Mouse (Mus musculus) large intestine, adult 2 months (tissue): ENCODE measurements around the gene Olfr1370. TPM values are rescaled to one million over a fixed set of nuclear protein-coding genes. Genes with fewer than 3 reads are reported as not detected.
"Not testable (repeated sequence)": the region's sequence is repeated elsewhere in the genome, so short reads cannot be mapped to it uniquely, and the experiment has no call there.

ENCODE experiments used
- DNase-seq: peaks from one replicate; pipeline ENCODE4 v3.0.0-alpha.2; 2012; ENCODE audit warnings: low read depth, low spot score
- WGBS: fragments of 180-500 bp; shearing (Covaris S2); methylation state at CpG from one replicate; pipeline ENCODE4 v1.1.7; 2018; 5-methylcytosine and 5-hydroxymethylcytosine counted together
- polyA plus RNA-seq: library from polyadenylated mRNA; depleted of rRNA; stranded (reverse); fragments of >200 nt; gene quantifications from 2 replicates; pipeline ENCODE4 v1.2.3, GENCODE M21; 2012; rRNA removed

The Olfr1370 gene
- not detected in 2 replicates for polyA plus RNA-seq

DNA sequence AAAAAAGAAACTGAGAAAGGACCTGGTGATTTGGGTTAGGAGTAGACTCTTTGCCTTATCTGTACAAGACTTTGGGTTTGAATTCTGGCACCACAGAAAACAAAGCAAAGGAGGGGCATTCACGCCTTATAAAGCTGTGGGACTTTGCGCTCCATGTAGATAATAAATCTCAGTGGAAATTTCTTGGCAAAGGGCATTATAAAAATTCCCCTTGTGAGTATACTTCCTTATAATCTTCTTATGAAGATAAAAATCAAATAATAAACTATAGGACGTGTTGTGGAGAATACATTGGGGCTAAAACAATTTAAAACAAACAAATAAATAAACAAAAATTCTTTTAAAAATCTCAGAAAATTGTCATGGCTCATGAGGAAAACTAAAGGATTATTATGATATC, at the start of gene Olfr1370:
Gene Olfr1370, minus strand, starts transcription at position 101 of the 400 bp plus-strand sequence.
- DNase-seq, result no peak
- WGBS, result 28% methylated on average over 3 of the region's 3 CpGs

DNA sequence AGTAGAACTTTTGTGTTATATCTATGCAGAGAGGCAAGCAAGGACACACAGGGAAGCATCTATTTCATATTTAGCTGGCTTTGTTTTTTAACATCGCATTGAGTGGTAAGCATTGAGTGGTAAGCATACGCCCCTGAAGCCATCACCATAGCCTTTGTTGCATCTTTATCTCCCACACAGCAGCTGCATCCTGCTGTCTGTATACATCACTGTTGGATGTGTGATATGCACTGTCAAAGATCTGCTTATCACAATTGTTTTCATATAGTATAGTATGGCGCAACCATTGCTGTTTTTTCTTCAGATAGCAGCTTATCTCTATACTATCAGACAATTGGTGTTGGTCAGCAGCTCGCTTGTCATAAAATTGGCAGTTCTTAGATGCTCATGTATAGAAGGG, 39.4 kb upstream of the Olfr1370 start:
- DNase-seq, result no peak
- WGBS, result 82% methylated on average over 4 of the region's 4 CpGs

DNA sequence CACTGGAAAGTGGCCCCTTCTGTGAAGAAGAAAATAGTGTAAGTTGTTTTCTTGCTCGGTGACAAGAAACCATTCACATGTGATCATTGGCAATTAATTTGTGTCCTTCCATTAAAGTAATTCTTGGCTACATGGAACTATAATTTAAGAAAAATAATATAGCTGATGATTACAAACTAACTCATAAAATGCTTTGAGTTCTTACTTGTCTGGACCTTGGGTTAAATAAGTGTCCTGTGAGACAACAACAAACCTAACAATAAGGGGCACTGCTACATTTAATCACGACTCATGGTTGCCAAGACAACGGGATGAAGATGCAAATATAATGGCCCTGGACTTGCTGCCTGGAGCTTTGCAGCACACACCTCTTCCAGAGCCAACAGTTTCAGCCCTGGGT, 36.4 kb upstream of the Olfr1370 start, which contains the start of gene Olfr1369-ps1:
Gene Olfr1369-ps1, plus strand, starts transcription at position 301 of the 400 bp plus-strand sequence.
- 68% methylated on average over 3 of the region's 3 CpGs for WGBS
- not testable (repeated sequence) for DNase-seq

DNA sequence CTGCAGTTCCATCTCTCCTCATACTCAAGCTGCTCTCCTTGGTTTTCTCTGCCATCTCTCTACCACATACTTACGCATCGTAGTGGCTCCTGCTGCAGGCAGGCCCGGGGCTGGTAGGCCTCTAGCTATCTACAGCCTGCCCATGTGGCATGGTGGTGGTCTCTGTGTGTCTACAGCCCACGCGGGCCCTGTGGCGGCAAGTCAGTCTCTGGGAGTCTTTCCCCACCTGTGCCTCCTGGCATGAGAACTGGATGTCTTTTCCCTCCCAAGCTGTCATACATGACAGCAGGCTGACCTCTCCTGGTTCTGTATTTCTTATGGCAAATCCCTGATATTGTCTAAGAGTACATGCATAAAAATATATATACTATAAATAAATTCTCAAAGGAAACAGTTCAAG, 35.7 kb upstream of the Olfr1370 start:
- no peak for DNase-seq

DNA sequence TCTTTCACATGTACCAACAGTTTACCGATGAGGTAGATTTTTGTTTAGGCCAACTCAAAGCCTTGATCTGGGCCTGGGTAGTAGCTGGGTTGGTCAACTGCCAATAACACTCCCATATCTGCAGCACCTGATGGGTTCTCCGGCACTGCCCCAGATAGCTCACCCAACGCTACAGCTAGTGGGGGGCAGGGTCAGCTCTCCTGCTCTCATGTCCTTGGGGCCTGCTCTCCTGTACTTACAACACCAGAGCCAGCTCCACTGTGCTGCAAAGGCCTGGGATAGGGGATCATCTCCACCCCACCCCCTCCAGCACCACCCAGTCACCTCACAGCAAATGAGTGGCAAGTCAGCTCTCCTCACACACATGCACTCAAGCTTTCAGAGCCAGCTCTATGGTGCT, 35.0 kb upstream of the Olfr1370 start:
- DNase-seq, result no peak
- 90% methylated on average over 3 of the region's 3 CpGs for WGBS

More for the DNA sequence above, 35.7 kb upstream of the Olfr1370 start:
- 88% methylated on average over 6 of the region's 6 CpGs for WGBS

DNA sequence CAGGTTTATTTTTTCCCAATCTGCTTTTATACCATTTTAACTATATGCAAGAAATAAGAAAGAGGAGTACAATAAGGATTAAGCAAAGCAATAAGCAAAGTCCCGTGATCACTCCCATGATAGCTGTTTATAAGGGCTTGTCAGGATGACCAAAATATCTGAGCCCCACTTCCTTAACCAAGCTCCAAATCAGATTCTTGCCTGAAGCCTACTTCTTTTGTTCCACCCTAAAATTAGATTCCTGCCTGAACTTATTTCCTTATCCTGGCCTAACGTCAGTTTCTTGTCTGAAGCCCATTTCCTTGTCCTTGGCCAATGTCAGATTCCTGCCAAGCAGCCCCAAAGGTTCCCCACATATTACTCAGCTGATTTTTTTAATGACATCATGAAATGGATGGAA, 7.9 kb upstream of the Olfr1370 start:
- WGBS, result 49% methylated on average over 2 of the region's 2 CpGs
- DNase-seq, result no peak

DNA sequence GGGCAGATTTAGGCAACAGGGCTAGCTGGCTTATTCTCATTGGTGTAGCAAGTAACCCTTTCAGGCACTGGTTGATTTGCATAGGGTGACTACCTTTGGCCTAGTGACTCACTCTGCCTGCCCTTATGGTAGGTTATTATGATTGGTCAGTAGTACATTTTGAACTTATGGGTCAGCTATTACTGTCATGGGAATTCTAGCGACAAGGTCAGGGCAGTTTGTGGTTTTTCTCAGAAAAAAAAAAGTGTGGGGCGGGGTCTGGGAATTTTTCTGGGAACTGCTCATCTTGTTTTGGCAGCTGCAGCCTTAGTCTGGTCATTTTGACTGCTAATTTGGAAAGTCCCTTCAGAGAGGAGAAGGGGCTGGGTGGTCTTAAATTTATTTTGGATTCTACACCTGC, 8.7 kb downstream of the Olfr1370 start:
- DNase-seq, result no peak
- 78% methylated on average over 2 of the region's 2 CpGs for WGBS

DNA sequence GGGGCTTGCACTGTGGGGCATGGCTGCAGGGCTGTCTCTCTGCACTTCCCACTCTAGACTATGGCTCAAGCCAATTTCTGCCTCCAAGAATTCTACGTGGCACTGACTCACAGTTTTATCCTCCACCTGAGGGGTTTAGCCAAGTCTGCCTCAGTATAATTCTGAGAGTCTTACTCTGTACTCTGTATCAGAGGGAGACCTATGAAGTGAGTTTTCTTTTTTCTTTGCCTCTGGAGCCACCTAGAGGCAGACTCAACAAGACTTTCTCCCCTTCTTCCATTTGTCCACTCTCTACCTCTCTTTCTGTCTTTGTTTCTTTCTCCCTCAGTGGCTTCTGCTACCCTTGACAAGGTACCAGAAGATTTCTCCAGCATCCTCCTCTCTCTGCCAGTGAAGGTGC, 24.6 kb downstream of the Olfr1370 start:
- DNase-seq, result no peak
- WGBS, result 44% methylated on average over 1 of the region's 1 CpGs

DNA sequence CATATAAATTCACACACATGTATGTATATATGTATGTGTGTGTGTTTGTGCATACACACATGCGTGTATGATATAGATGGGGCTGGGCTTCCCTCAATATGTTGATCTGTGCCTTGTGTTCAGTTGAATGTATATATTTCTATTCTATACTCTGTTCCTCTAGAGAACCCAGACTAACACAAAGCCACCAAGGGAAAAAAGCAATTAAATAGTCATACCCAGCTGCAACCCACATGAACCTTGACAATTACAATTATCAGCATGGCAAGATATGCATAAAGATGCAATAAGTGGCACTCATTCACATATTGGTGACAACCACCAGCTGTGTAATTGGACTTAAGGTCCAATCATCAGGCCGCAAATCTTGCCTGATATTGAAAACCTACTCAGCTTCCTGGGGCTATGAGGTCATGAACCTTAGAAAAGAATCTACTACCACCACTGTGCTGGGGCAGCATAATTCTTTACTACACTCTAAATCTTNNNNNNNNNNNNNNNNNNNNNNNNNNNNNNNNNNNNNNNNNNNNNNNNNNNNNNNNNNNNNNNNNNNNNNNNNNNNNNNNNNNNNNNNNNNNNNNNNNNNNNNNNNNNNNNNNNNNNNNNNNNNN, 34.1 kb downstream of the Olfr1370 start:
- WGBS, result 90% methylated on average over 2 of the region's 2 CpGs
- no peak for DNase-seq

DNA sequence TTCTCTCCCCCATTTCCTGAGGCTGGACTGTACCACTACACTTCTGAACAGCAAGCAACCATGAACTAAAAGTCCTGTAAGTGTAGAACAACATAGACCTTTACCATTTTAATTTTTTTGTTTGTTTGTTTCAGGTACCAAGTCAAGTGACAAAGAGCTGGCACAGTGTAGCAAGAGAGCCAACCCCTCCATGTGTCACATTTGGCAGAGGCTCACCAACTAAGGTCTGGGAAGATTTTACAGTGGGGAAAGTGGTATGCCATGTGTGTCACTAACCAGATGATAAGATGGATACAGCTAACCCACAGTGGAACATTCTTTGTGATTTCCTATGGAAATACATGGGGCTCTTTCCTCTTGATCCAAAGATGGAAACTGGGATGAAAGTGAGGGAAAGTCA, 38.8 kb downstream of the Olfr1370 start:
- no peak for DNase-seq

DNA sequence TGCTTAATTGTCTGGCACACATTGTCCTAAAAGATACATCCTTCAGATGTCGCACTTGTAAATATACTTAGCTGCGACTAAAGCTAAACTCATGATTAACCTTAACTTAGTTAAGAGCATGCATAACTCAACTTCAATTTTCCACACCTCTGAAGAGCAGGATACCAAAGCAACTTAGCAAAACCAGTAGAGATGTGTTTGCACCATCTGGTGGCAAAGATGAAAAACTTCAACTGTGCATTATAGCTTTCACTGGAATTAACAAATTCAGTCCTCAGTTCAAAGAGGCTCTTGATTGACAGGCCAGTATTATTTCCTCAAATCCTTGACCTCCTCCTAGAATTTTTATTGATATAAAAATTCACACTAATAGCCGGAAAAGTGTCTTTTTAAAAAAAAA, 39.7 kb downstream of the Olfr1370 start:
- 74% methylated on average over 3 of the region's 3 CpGs for WGBS
- DNase-seq, result no peak

DNA sequence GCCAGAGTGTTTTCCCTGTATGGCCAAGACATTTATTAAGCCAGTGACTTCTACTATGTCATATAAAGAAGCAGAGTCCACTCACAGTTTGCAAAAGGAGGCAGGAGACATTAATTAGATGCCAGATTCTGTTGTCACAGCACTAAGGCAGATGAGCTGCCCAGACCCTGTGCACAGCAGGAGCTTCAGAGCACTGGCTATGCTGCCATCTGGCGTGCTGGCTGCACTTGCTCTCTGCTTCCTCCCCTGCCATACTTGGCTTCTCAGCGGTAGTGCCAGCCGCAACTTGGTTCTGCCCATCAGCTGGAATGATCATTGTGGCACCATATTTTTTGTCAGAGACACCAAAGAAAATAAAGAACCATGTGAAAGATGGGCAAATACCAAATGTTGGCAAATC, 41.6 kb downstream of the Olfr1370 start:
- 64% methylated on average over 3 of the region's 3 CpGs for WGBS

DNA sequence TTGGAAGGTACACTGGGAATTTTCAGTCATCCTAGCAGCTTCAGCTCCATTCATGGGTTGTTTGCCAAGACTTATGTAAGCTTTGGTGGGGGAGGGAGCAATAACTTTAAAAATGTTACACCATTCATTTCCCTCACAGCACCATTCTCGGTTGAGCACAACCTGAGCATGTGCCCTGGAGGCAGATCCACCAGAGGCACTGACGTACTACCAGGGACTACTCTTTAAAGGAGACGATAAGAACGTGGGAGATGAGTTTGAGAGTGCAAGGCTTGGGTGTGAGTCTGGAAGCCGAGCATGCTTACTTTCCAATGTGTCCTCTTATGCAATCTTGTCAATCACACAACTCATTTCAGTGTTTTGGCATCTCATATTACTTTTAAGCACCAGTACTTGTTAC, 49.9 kb downstream of the Olfr1370 start:
- no peak for DNase-seq
- 70% methylated on average over 5 of the region's 5 CpGs for WGBS

More for the DNA sequence above, 41.6 kb downstream of the Olfr1370 start:
- DNase-seq, result no peak

Other genes with a start within 250 kb of the Olfr1370 start
- gene Olfr1369-ps1, start 36.5 kb upstream of the Olfr1370 start, polyA plus RNA-seq, result not detected in 2 replicates
- gene Olfr263, start 54.7 kb upstream of the Olfr1370 start, polyA plus RNA-seq, result not detected in 2 replicates
- gene Olfr1368, start 70.9 kb upstream of the Olfr1370 start, polyA plus RNA-seq, result not detected in 2 replicates
- gene Trim27, start 104.5 kb upstream of the Olfr1370 start, polyA plus RNA-seq, result 31.7 and 33.0 TPM in 2 replicates
- 0.53 and 1.4 TPM in 2 replicates for gene Gpx5, start 217.8 kb upstream of the Olfr1370 start, polyA plus RNA-seq
- not detected in 2 replicates for gene Gpx6, start 237.2 kb upstream of the Olfr1370 start, polyA plus RNA-seq